Mouse (Mus musculus) heart, embryonic 12.5 days (tissue): ENCODE results near the gene Gtf2e1. TPM values are rescaled to one million over a fixed set of nuclear protein-coding genes. Genes with fewer than 3 reads are reported as not detected.

ENCODE experiments used
- ATAC-seq: fragments of 200-750 bp; cut with Nextera tagmentation; 2 replicates; pipeline ENCODE4 v1.8.0; 2017; ENCODE audit warnings: moderate TSS enrichment, moderate library complexity; ENCODE audit not compliant: insufficient number of reproducible peaks, low FRiP score
- H3K27ac ChIP-seq: fragments of 300-500 bp; sonication (generic); 2 replicates; pipeline ENCODE4 v1.5.1; 2016; ENCODE audit warnings: mild to moderate bottlenecking, moderate library complexity; ENCODE audit not compliant: poor library complexity, severe bottlenecking
- H3K27me3 ChIP-seq: fragments of 300-500 bp; sonication (generic); replicated peaks from 2 replicates; pipeline ENCODE4 v1.6.1; 2016; ENCODE audit warnings: mild to moderate bottlenecking, moderate library complexity
- H3K36me3 ChIP-seq: fragments of 300-500 bp; sonication (generic); 2 replicates; pipeline ENCODE4 v1.6.1; 2016; ENCODE audit warnings: mild to moderate bottlenecking, moderate library complexity
- H3K4me1 ChIP-seq: fragments of 300-500 bp; sonication (generic); replicated peaks from 2 replicates; pipeline ENCODE4 v1.6.1; 2016; ENCODE audit warnings: mild to moderate bottlenecking
- H3K4me2 ChIP-seq: fragments of 300-500 bp; sonication (generic); 2 replicates; pipeline ENCODE4 v1.6.1; 2016; ENCODE audit warnings: mild to moderate bottlenecking, moderate library complexity
- H3K4me3 ChIP-seq: fragments of 300-500 bp; sonication (generic); 2 replicates; pipeline ENCODE4 v1.5.1; 2016; ENCODE audit warnings: mild to moderate bottlenecking
- H3K9ac ChIP-seq: fragments of 300-500 bp; sonication (generic); 2 replicates; pipeline ENCODE4 v1.6.1; 2016; ENCODE audit warnings: mild to moderate bottlenecking, moderate library complexity
- H3K9me3 ChIP-seq: fragments of 300-500 bp; sonication (generic); replicated peaks from 2 replicates; pipeline ENCODE4 v1.6.1; 2016; ENCODE audit warnings: mild to moderate bottlenecking, moderate library complexity
- WGBS: fragments of 180-500 bp; shearing (Covaris S2); methylation state at CpG from one replicate; pipeline ENCODE4 v1.1.7; 2016; 5-methylcytosine and 5-hydroxymethylcytosine counted together
- polyA plus RNA-seq: library from polyadenylated mRNA; unstranded; fragments of >200 nt; fragmentation: Nextera tagmentation; extraction: Ambion mirVana; gene quantifications from 2 replicates; pipeline ENCODE4 v1.2.1, GENCODE M21; 2016

Gene Gtf2e1
- polyA plus RNA-seq, 1 experiment from 2014 or later = 25.9 TPM

DNA sequence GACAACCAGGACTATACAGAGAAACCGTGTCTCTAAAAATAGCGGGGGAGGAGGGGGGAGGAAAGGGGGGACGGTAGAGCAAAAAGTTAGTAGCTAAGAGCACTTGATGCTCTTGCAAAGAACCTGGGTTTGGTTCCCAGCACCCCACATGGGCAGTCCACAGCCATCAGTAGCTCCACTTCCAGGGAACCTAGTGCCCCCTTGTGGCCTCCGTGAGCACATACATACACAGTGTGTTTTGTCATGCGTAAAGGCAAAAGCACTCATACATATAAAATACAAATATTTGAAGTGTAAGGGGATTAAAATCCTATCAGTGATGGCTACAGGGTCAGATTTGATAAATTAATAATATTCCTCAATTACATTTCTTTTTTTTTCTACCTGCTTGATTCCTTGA lies 33.5 kb upstream of the Gtf2e1 start:
- Histone ChIP-seq H3K4me3 (no peak overlapping the region), H3K27me3 (no peaks in the 10 kb centered on the region), H3K9me3 (peaks cover 8% of the 10 kb centered on the region; the same call in 1 of the 2 replicates), H3K27ac (no peak overlapping the region), H3K9ac (no peak overlapping the region), H3K36me3 (peaks cover 22% of the 10 kb centered on the region), H3K4me1 (no peaks in the 10 kb centered on the region), H3K4me2 (no peak overlapping the region)
- 85% methylated on average over 5 of the region's 5 CpGs for WGBS
- ATAC-seq = no peak

DNA sequence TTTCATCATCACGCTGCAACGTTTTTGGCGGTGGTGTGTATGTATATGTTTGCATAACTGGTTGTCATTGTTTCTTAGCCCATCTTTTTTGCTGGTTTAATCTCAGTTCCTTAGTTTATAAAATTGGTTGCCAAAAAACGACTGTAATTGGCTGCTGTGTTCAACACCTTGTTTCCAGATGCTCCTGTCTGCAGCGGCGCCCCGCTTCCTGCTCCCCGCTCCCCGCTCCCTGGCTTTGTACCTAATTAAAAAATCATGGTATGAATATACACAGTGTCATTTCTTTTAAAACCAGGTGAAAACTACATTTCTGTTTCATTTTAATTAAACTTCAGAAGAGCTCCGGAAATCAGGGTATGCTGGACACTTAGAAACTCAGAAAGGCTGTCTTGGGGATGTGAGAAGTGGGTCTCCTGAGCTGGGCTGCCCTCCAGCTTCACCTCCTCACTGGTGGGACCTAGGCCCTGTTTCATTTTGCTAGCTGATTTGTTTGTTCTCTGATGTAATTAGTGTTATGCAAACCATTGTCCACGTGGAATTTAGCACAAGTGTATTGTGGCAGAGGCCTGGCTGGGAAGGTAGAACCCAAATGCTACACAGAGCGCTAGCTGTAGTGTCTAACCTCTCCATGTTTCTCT lies 32.6 kb upstream of the Gtf2e1 start:
- no peak overlapping the region for H3K9ac ChIP-seq
- H3K9me3 ChIP-seq = peaks cover 8% of the 10 kb centered on the region; the same call in 1 of the 2 replicates
- no peak overlapping the region for H3K27ac ChIP-seq
- ATAC-seq = no peak
- peaks cover 6% of the 10 kb centered on the region for H3K4me1 ChIP-seq
- H3K36me3 ChIP-seq = peaks cover 26% of the 10 kb centered on the region
- H3K4me3 ChIP-seq = no peak overlapping the region
- 92% methylated on average over 12 of the region's 12 CpGs for WGBS
- no peak overlapping the region for H3K4me2 ChIP-seq
- H3K27me3 ChIP-seq = no peaks in the 10 kb centered on the region

DNA sequence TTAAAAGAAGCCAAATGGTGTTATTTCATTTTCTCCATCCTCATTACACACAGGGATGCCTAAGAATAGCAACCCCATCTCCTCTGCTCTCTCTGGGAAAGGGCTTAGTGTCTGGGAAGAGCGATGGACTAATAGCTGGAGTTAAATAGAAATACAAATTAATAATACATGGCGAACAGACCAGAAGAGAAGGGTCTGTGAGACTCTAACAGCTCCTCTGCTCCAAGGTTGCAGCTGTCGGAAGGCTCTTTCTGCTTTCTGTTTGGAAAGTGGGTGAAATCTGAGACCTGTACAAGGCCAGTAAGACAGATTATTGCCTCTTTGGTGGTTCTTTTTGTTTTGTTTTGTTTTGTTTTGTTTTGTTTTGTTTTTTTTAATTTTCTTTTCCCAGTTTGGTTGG lies 32.0 kb upstream of the Gtf2e1 start:
- no peak overlapping the region for H3K4me2 ChIP-seq
- no peaks in the 10 kb centered on the region for H3K27me3 ChIP-seq
- H3K4me3 ChIP-seq = no peak overlapping the region
- H3K9ac ChIP-seq = no peak overlapping the region
- H3K4me1 ChIP-seq = peaks cover 11% of the 10 kb centered on the region
- H3K9me3 ChIP-seq = peaks cover 8% of the 10 kb centered on the region; the same call in 1 of the 2 replicates
- H3K36me3 ChIP-seq = peaks cover 26% of the 10 kb centered on the region
- WGBS = 81% methylated on average over 3 of the region's 3 CpGs
- no peak for ATAC-seq
- H3K27ac ChIP-seq = no peak overlapping the region

DNA sequence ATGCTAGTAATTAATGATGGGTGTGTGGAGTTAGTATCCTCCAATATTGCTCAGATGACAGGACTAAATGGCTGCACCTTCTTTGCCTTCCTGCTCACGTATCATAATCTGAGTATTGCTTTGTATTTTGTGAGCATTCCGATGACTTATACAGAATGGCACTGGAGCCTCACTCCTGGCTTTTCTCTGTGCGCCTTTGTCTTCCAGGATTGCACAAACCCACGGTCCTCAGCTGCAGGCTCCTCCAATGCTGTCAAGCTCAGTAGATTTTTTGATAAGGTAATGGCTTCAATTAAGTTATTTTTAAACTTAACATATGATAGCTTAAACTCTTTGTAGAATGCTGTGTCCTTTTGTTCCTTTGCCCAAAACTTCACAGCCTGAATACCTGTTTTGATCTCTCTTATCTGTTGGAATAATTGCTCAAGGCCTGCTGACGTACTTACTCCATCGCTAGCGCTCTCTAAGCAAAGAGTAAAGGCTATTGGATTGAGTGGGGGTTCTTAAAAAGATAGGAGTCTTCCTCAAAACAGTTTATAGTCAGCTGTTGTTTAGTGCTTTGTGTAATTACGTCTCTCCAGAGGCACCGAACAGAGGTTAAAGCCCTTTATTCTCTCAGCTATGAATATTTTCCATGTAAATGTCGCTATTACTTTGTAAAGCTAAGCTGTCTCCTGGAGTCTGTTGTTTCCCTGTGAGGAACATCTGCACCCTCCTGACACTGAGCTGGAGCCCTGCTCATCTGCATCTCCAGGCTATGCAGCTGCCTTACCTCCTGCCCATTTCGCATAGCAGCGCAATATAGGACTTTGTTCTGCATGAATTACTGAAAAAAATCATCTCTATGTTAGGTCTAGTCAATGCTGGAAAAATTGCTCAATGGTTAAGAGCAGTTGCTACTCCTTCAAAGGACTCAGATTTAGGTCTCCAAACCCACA lies 27.8 kb upstream of the Gtf2e1 start:
- Histone ChIP-seq H3K9ac (no peak overlapping the region), H3K4me1 (peaks cover 25% of the 10 kb centered on the region), H3K27ac (no peak overlapping the region), H3K27me3 (no peaks in the 10 kb centered on the region), H3K4me2 (no peak overlapping the region), H3K9me3 (0 out of 2 replicates have a peak, but pooled peaks cover under 1% of the 10 kb centered on the region), H3K4me3 (no peak overlapping the region), H3K36me3 (peaks cover 29% of the 10 kb centered on the region)
- no peak for ATAC-seq
- 73% methylated on average over 12 of the region's 12 CpGs for WGBS

DNA sequence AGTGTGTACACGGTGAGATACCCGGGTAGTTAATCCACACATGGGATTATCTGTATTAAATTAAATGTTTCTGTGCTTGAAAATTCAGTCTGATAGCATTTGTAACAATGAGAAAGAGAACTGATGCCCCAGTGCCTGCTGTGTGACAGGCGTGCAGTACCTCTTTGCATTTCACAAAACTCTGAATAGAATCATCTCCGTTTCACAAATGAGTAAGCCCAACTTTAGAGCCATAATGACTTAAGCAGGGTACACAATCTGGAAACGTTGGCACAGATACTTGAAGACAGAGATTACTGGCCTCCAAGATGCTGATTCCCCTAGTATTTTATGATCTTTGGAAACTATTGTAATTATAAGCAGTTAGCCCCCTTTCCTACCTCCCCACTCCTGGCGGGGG lies 26.5 kb upstream of the Gtf2e1 start:
- no peak overlapping the region for H3K4me3 ChIP-seq
- no peaks in the 10 kb centered on the region for H3K27me3 ChIP-seq
- H3K4me1 ChIP-seq = peaks cover 25% of the 10 kb centered on the region
- WGBS = 81% methylated on average over 6 of the region's 6 CpGs
- no peaks in the 10 kb centered on the region for H3K9me3 ChIP-seq
- H3K36me3 ChIP-seq = peaks cover 18% of the 10 kb centered on the region
- H3K9ac ChIP-seq = no peak overlapping the region
- no peak overlapping the region for H3K27ac ChIP-seq
- no peak for ATAC-seq
- no peak overlapping the region for H3K4me2 ChIP-seq

DNA sequence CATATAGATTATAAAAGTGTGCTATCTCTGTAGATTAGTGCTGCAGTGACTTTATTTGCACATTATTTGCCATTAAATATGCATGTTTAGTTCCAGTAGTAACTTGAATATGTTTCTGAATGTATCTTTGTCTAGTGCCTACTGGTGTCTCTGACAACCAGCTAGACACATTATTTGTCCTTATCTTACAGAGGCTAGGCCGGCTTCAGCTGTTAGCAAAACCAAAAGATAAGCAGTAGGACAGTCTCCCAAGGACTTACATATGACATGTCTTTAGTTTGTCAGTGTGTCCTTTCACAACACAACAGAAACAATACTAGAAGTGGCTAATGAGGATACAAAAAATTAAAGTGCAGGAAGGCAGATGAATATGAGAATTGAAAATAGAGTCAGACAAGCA lies 25.5 kb upstream of the Gtf2e1 start:
- Histone ChIP-seq H3K9me3 (no peaks in the 10 kb centered on the region), H3K4me3 (no peak overlapping the region), H3K9ac (no peak overlapping the region), H3K27ac (0 out of 2 replicates have a peak overlapping the region, but pooled peaks have one; percentile 38), H3K4me1 (peaks cover 25% of the 10 kb centered on the region), H3K4me2 (no peak overlapping the region), H3K27me3 (no peaks in the 10 kb centered on the region), H3K36me3 (peaks cover 15% of the 10 kb centered on the region)
- WGBS = 12% methylated on average over 1 of the region's 1 CpGs
- no peak for ATAC-seq

DNA sequence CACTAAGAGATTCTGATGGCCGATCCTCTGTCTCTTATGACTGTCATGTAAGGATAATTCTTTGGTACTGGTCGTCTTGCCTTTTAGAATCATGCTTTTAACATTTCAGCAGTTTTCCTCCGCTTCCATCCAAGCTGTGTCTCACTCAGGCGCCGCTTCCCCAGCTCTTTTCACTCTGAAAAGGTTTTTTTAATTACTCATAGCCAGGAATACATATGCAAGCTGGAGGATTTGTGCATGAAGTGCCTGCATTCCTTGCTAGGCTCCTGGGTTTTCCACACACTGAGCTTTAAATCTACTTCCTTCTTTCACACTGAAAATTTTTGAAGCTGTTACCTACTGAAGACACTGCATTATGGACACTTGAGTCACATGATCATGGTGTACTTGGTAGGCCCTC lies 23.4 kb upstream of the Gtf2e1 start:
- no peak overlapping the region for H3K4me3 ChIP-seq
- ATAC-seq = no peak
- H3K9me3 ChIP-seq = peaks cover 4% of the 10 kb centered on the region
- H3K27ac ChIP-seq = no peak overlapping the region
- peaks cover 30% of the 10 kb centered on the region for H3K36me3 ChIP-seq
- 85% methylated on average over 5 of the region's 5 CpGs for whole genome bisulfite sequencing
- peaks cover 25% of the 10 kb centered on the region for H3K4me1 ChIP-seq
- H3K9ac ChIP-seq = no peak overlapping the region
- no peaks in the 10 kb centered on the region for H3K27me3 ChIP-seq
- H3K4me2 ChIP-seq = no peak overlapping the region

DNA sequence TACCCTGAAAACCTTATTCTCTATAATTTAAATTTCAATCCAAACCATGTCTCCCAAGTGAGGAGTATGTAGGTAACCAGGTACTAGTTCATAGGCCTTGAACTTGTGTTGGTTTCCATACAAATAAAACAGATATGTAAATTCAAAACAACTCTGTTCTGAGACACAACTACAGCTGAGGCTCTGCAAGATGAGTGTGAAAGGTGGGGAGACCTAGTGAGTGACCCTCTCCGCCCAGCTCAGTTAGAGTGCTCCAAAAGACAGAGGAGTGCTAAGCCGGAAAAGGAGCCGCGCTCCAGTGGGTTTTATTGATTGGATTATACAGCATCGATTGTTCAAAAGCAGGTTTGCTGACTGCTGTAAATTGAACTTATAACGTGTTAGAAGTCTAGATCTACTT lies 22.8 kb upstream of the Gtf2e1 start:
- Histone ChIP-seq H3K27me3 (no peaks in the 10 kb centered on the region), H3K9me3 (peaks cover 4% of the 10 kb centered on the region), H3K36me3 (peaks cover 32% of the 10 kb centered on the region), H3K4me1 (peaks cover 21% of the 10 kb centered on the region), H3K9ac (no peak overlapping the region), H3K4me3 (no peak overlapping the region), H3K4me2 (no peak overlapping the region), H3K27ac (no peak overlapping the region)
- ATAC-seq = no peak
- 85% methylated on average over 6 of the region's 6 CpGs for WGBS

DNA sequence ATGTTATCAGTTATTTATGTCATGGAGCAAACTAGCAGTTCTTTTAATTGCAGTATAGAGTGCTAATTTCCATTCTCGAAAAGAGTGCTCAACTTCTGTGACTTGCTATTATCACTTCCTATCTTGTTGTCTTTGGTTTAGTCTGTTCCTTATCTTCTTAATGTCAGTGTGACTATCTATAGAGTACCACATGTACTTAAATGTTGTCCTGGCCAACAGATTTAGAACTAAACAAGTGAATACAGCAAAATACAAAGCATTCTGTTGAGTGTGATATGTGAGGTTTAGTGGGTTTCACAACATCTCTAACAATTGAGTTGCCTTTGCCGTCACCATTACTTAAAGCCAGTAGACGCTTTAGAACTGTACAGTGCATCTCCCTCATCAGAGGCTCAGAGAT lies 13.2 kb upstream of the Gtf2e1 start:
- peaks cover 12% of the 10 kb centered on the region for H3K36me3 ChIP-seq
- H3K4me1 ChIP-seq = peaks cover 22% of the 10 kb centered on the region
- H3K27me3 ChIP-seq = no peaks in the 10 kb centered on the region
- no peak for ATAC-seq
- WGBS = 79% methylated on average over 3 of the region's 3 CpGs
- H3K4me2 ChIP-seq = no peak overlapping the region
- H3K27ac ChIP-seq = no peak overlapping the region
- H3K9ac ChIP-seq = no peak overlapping the region
- H3K4me3 ChIP-seq = no peak overlapping the region
- no peaks in the 10 kb centered on the region for H3K9me3 ChIP-seq

DNA sequence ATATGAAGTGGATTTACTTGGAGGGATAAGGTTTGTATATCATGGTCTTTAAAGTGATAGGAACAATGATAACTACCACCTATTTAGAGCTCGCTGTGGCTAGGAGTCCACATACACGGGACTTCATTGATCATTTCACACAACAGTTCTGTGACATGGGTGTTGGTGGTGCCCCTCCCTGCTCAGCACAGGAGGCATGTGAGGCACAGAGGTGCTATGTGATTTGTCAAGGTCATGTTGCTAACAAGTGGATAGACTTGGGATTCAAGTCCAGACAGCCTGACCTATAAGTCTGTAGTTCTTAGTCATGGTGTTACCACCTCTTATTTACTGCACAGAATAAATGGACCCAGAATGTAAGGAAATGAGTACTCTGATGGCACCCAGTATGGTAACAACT lies 11.4 kb upstream of the Gtf2e1 start:
- H3K4me1 ChIP-seq = peaks cover 19% of the 10 kb centered on the region
- no peaks in the 10 kb centered on the region for H3K27me3 ChIP-seq
- 0 out of 2 replicates have a peak, but pooled peaks have one; percentile 29 for ATAC-seq
- H3K9me3 ChIP-seq = no peaks in the 10 kb centered on the region
- peak overlapping the region; percentile 80 for H3K27ac ChIP-seq
- 46% methylated on average over 2 of the region's 2 CpGs for WGBS
- H3K4me2 ChIP-seq = no peak overlapping the region
- peaks cover 2% of the 10 kb centered on the region; the same call in 1 of the 2 replicates for H3K36me3 ChIP-seq
- no peak overlapping the region for H3K4me3 ChIP-seq
- H3K9ac ChIP-seq = no peak overlapping the region

DNA sequence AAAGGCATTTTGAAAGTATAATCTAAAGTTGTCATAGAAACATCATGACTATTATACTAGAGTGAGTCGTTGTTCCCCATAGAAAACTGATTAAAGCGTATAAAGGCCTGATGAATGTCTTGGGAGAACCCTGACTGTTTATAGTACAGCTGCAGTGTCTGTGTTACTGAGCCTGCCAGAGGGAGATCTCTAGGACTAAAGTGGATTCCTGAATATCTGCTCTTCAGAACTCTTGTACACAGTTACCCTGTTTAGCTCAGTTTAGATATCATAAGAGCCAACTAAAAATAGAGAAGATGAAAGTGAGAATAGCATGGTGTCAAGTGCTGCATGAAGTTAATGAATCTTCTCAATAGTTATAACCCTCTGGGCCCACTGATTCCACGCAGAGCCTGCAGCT lies 10.7 kb upstream of the Gtf2e1 start:
- Histone ChIP-seq H3K27me3 (no peaks in the 10 kb centered on the region), H3K36me3 (peaks cover 5% of the 10 kb centered on the region; the same call in 1 of the 2 replicates), H3K27ac (peak overlapping the region; percentile 92), H3K4me3 (no peak overlapping the region), H3K4me1 (peaks cover 19% of the 10 kb centered on the region), H3K4me2 (peak overlapping the region; percentile 56), H3K9ac (no peak overlapping the region), H3K9me3 (no peaks in the 10 kb centered on the region)
- no peak for ATAC-seq
- WGBS = 43% methylated on average over 3 of the region's 3 CpGs
